Mouse (Mus musculus) lung, postnatal 0 days (tissue): ENCODE measurements at regions not wholly inside any gene's neighbourhood (a gene's known extent, or its start where the extent isn't known, plus 50 kb on each side); places are given as distances from the start of the nearest gene placed in this dataset.

Source experiments
- CTCF ChIP-seq: IDR thresholded peaks from 2 replicates; pipeline ENCODE4 v1.5.1; 2016; ENCODE audit warnings: antibody characterized with exemption, mild to moderate bottlenecking
- EP300 ChIP-seq: IDR thresholded peaks from 2 replicates; pipeline ENCODE4 v1.6.1; 2016; ENCODE audit warnings: antibody characterized with exemption, mild to moderate bottlenecking, control low read depth

- TF ChIP-seq CTCF, result peak; percentile 84
- TF ChIP-seq EP300, result no peak
Observed at GRCm38 (mm10) chr4:66768762-66769161, 58.6 kb upstream of the Tlr4 start.
